Mouse (Mus musculus) CH12.LX (cell line): ENCODE data around the gene Zic4. TPM values are rescaled to one million over a fixed set of nuclear protein-coding genes. Genes with fewer than 3 reads are reported as not detected.

ENCODE experiments used
- DNase-seq: peaks from one replicate; pipeline ENCODE4 v3.0.0-alpha.2; 2013; ENCODE audit errors: extremely low read depth
- H3K27ac ChIP-seq: 2 replicates; pipeline ENCODE4 v1.5.1; 2012; ENCODE audit warnings: low read depth, mild to moderate bottlenecking, control low read depth, moderate library complexity; ENCODE audit not compliant: insufficient read depth
- H3K27me3 ChIP-seq: replicated peaks from 2 replicates; pipeline ENCODE3; 2012; ENCODE audit warnings: inconsistent platforms
- H3K36me3 ChIP-seq, 2 experiments: replicated peaks in 1 of 2; 2 replicates each; pipeline versions ENCODE3 to v1.6.1; 2012; ENCODE audit warnings: inconsistent platforms in 1 of 2, low read length in 1 of 2, mild to moderate bottlenecking in 1 of 2, mixed read lengths in 1 of 2, moderate library complexity in 1 of 2; ENCODE audit not compliant: control insufficient read depth in 1 of 2, insufficient read depth in 1 of 2
- H3K4me1 ChIP-seq, 2 experiments: 2 replicates each; pipeline ENCODE4 v1.6.1; 2012; ENCODE audit warnings: inconsistent platforms in 1 of 2, moderate library complexity in 1 of 2; ENCODE audit not compliant: insufficient read depth in 2 of 2, control insufficient read depth in 1 of 2
- H3K4me2 ChIP-seq: 2 replicates; pipeline ENCODE4 v1.6.1; 2012; ENCODE audit warnings: low read depth, mild to moderate bottlenecking, control low read depth; ENCODE audit not compliant: poor library complexity, insufficient read depth, severe bottlenecking
- H3K4me3 ChIP-seq, 3 experiments: fragments of 150-350 bp in 1 of 3; sonication (generic) in 1 of 3; replicated peaks in 1 of 3; 2 replicates each; pipeline versions ENCODE3 to v1.5.1; 2011 to 2012; ENCODE audit warnings: low read depth in 2 of 3, low read length in 2 of 3, mild to moderate bottlenecking in 2 of 3, moderate library complexity in 2 of 3, control low read depth in 1 of 3, improper control_type of control experiment in 1 of 3, inconsistent platforms in 1 of 3, mixed read lengths in 1 of 3; ENCODE audit not compliant: poor library complexity in 1 of 3
- H3K79me2 ChIP-seq: replicated peaks from 2 replicates; pipeline ENCODE4 v1.6.1; 2012; ENCODE audit warnings: mild to moderate bottlenecking, moderate library complexity; ENCODE audit not compliant: control insufficient read depth, poor library complexity, insufficient read depth, severe bottlenecking; ENCODE audit errors: extremely low read depth
- H3K9ac ChIP-seq: 2 replicates; pipeline ENCODE4 v1.6.1; 2012; ENCODE audit warnings: low read depth, mild to moderate bottlenecking, control low read depth, moderate library complexity; ENCODE audit not compliant: insufficient read depth
- H3K9me3 ChIP-seq: replicated peaks from 2 replicates; pipeline ENCODE3; 2012; ENCODE audit warnings: low read length, inconsistent platforms, mixed read lengths
- CHD1 ChIP-seq: IDR thresholded peaks from 2 replicates; pipeline ENCODE4 v1.6.1; 2012; ENCODE audit warnings: low read depth, low read length, improper control_type of control experiment, inconsistent platforms
- CTCF ChIP-seq, 2 experiments: IDR thresholded peaks in 1 of 2; conservative IDR thresholded peaks in 1 of 2; 2 replicates each; pipeline ENCODE4 v1.5.1; 2011 to 2012; ENCODE audit warnings: low read depth in 2 of 2, low read length in 2 of 2, improper control_type of control experiment in 1 of 2, inconsistent platforms in 1 of 2, mild to moderate bottlenecking in 1 of 2, moderate library complexity in 1 of 2
- E2F4 ChIP-seq: IDR thresholded peaks from 2 replicates; pipeline ENCODE4 v1.6.1; 2011; ENCODE audit warnings: low read depth, low read length, improper control_type of control experiment; ENCODE audit not compliant: insufficient replicate concordance
- GABPA ChIP-seq: IDR thresholded peaks from 2 replicates; pipeline ENCODE4 v1.6.1; 2012; ENCODE audit warnings: low read depth, low read length, improper control_type of control experiment, inconsistent platforms; ENCODE audit not compliant: insufficient replicate concordance
- HCFC1 ChIP-seq: IDR thresholded peaks from 2 replicates; pipeline ENCODE4 v1.6.1; 2012; ENCODE audit warnings: low read depth, mild to moderate bottlenecking, inconsistent platforms, low read length, improper control_type of control experiment
- IRF4 ChIP-seq: IDR thresholded peaks from 2 replicates; pipeline ENCODE4 v1.6.1; 2014; ENCODE audit warnings: low read depth, mild to moderate bottlenecking, inconsistent platforms, low read length, improper control_type of control experiment
- JUN ChIP-seq: IDR thresholded peaks from 2 replicates; pipeline ENCODE4 v1.6.1; 2011; ENCODE audit warnings: low read depth, mild to moderate bottlenecking, low read length, improper control_type of control experiment, moderate library complexity; ENCODE audit not compliant: insufficient read depth
- JUND ChIP-seq: conservative IDR thresholded peaks from 2 replicates; pipeline ENCODE4 v1.6.1; 2011; ENCODE audit warnings: low read depth, low read length, improper control_type of control experiment
- KAT2A ChIP-seq: IDR thresholded peaks from 2 replicates; pipeline ENCODE4 v1.6.1; 2012; ENCODE audit warnings: low read length, improper control_type of control experiment, inconsistent platforms; ENCODE audit not compliant: insufficient replicate concordance
- MAFK ChIP-seq: IDR thresholded peaks from 2 replicates; pipeline ENCODE4 v1.6.1; 2011; ENCODE audit warnings: low read length, improper control_type of control experiment; ENCODE audit not compliant: insufficient replicate concordance
- MAX ChIP-seq: IDR thresholded peaks from 2 replicates; pipeline ENCODE4 v1.6.1; 2011; ENCODE audit warnings: low read length, improper control_type of control experiment
- MEF2A ChIP-seq: IDR thresholded peaks from 2 replicates; pipeline ENCODE4 v1.6.1; 2014; ENCODE audit warnings: low read depth, mild to moderate bottlenecking, inconsistent platforms, low read length, improper control_type of control experiment, borderline replicate concordance
- MXI1 ChIP-seq: IDR thresholded peaks from 2 replicates; pipeline ENCODE4 v1.6.1; 2011; ENCODE audit warnings: mild to moderate bottlenecking, low read depth, low read length, improper control_type of control experiment
- MYC ChIP-seq: IDR thresholded peaks from 2 replicates; pipeline ENCODE4 v1.6.1; 2011; ENCODE audit warnings: low read depth, mild to moderate bottlenecking, improper control_type of control experiment, low read length
- NELFE ChIP-seq: IDR thresholded peaks from 2 replicates; pipeline ENCODE4 v1.6.1; 2011; ENCODE audit warnings: low read depth, low read length, improper control_type of control experiment
- PAX5 ChIP-seq: IDR thresholded peaks from 2 replicates; pipeline ENCODE4 v1.6.1; 2012; ENCODE audit warnings: low read length, inconsistent platforms, mixed read lengths
- POLR2A ChIP-seq: IDR thresholded peaks from 2 replicates; pipeline ENCODE4 v1.6.1; 2011; ENCODE audit warnings: low read depth, mild to moderate bottlenecking, improper control_type of control experiment, low read length
- POLR2AphosphoS2 ChIP-seq: IDR thresholded peaks from 2 replicates; pipeline ENCODE4 v1.6.1; 2011; ENCODE audit warnings: low read depth, low read length, improper control_type of control experiment
- RAD21 ChIP-seq: IDR thresholded peaks from 2 replicates; pipeline ENCODE4 v1.6.1; 2011; ENCODE audit warnings: low read depth, mild to moderate bottlenecking, low read length, improper control_type of control experiment, moderate library complexity
- RCOR1 ChIP-seq: conservative IDR thresholded peaks from 2 replicates; pipeline ENCODE4 v1.6.1; 2012; ENCODE audit warnings: low read depth, mild to moderate bottlenecking, inconsistent platforms, low read length, improper control_type of control experiment
- SMC3 ChIP-seq: IDR thresholded peaks from 2 replicates; pipeline ENCODE4 v1.6.1; 2011; ENCODE audit warnings: low read depth, low read length, improper control_type of control experiment
- TCF12 ChIP-seq: IDR thresholded peaks from 2 replicates; pipeline ENCODE4 v1.6.1; 2014; ENCODE audit warnings: low read depth, mild to moderate bottlenecking, inconsistent platforms, low read length, improper control_type of control experiment
- UBTF ChIP-seq: IDR thresholded peaks from 2 replicates; pipeline ENCODE4 v1.6.1; 2012; ENCODE audit warnings: low read depth, mild to moderate bottlenecking, inconsistent platforms, low read length, improper control_type of control experiment, moderate library complexity
- USF1 ChIP-seq: IDR thresholded peaks from 2 replicates; pipeline ENCODE4 v1.6.1; 2014; ENCODE audit warnings: low read depth, mild to moderate bottlenecking, inconsistent platforms, low read length, improper control_type of control experiment
- ZMIZ1 ChIP-seq: IDR thresholded peaks from 2 replicates; pipeline ENCODE4 v1.6.1; 2012; ENCODE audit warnings: low read depth, mild to moderate bottlenecking, inconsistent platforms, low read length, improper control_type of control experiment
- dilution Hi-C: fragments of 300-500 bp; cut with MboI; formaldehyde crosslinking; loops from 2 replicates; pipeline ENCODE4 v1.14.3; 2020; ENCODE audit warnings: low sequenced_read_pairs; ENCODE audit not compliant: extremely low pct_unique_long_range_greater_than_20kb, extremely low pct_ligation_motif_present
- in situ Hi-C: fragments of 300-500 bp; cut with MboI; formaldehyde crosslinking; loops from 3 replicates; pipeline ENCODE4 v1.14.3; 2019; ENCODE audit warnings: low sequenced_read_pairs, low pct_ligation_motif_present, low pct_unique_long_range_greater_than_20kb, mixed read lengths
- polyA plus RNA-seq: library from polyadenylated mRNA; unstranded; fragments of >175 nt; gene quantifications from 2 replicates; pipeline ENCODE4 v1.2.1, GENCODE M21; 2012; ENCODE audit warnings: low read depth; ENCODE audit not compliant: insufficient read length
- total RNA-seq, 2 experiments: library from RNA; depleted of rRNA; stranded (reverse); fragments of 300-350 nt in 1 of 2; fragments of >200 nt in 1 of 2; gene quantifications; 2 replicates each; pipeline ENCODE4 v1.2.3; 2012 to 2014

Gene Zic4
- total and polyA plus RNA-seq, 3 experiments: not detected

DNA sequence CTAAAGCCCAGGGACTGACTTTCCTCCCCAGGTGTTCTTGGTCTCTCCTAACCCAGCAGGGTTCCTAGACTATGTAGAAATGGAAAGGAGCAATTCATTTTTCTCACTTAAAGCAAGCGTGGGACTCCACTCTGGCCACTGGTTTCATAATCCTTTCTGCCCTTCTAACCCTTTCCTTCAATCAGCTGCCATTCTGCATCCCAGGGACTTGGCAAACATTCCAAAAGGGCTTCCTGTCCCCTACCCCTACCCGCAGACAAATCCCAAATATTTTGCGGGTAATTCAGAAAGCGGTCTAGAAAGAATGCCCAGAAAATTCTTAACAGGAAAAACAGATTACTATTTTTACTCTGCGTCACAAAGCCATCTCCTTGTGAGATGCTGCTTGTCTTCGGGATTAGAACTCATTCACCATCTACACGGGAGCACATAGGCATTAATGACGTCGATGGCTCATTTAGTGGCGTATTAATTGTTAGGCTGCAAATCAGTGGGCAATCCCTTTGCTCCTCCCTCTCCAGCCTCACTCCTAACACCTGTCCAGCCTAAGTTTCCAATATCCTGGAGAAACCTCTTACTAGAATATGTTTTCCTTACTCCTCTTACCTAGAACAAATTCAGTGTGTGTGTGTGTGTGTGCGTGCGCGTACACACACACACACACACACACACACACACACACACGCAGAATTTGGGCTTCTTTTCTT is 33.0 kb downstream of the Zic4 start:
- DNase-seq: no peak
- Histone ChIP-seq H3K27me3 (no peaks in the 10 kb centered on the region), H3K79me2 (no peaks in the 10 kb centered on the region), H3K4me1 (no peaks in the 10 kb centered on the region), H3K36me3 (no peaks in the 10 kb centered on the region), H3K9ac (no peak overlapping the region), H3K27ac (no peak overlapping the region), H3K4me2 (no peak overlapping the region), H3K9me3 (peaks cover 37% of the 10 kb centered on the region), H3K4me3 (no peak overlapping the region)
- TF ChIP-seq PAX5: no peak
- no peak for TF ChIP-seq SMC3
- TF ChIP-seq JUND: no peak
- no peak for TF ChIP-seq RCOR1
- in situ Hi-C loops: no loop called here
- dilution Hi-C loops: no loop called here

DNA sequence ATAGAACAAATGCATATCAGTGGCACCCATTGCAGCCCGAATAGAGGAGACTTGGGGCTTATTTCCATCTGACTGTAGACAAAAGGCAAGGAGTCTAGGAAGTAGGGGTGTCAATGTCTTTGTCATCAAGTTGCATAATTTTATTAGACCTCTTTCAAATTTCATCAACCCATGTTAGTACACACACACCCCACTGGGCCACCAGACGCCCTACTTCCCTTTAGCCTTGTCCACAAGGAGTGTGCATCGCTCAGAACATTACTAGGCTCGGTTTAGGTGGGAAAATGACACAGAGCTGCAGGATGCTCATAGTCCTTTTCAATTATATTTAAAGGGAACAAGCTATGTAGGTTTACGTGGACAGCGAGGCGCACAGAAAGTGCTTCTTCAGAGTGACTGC is 37.8 kb downstream of the Zic4 start:
- Histone ChIP-seq H3K4me1 (no peaks in the 10 kb centered on the region), H3K27me3 (no peaks in the 10 kb centered on the region), H3K79me2 (no peaks in the 10 kb centered on the region), H3K4me2 (no peak overlapping the region), H3K9ac (no peak overlapping the region), H3K27ac (no peak overlapping the region), H3K9me3 (peaks cover 38% of the 10 kb centered on the region), H3K4me3 (no peak overlapping the region), H3K36me3 (no peaks in the 10 kb centered on the region)
- no peak for DNase-seq
- no peak for TF ChIP-seq IRF4
- TF ChIP-seq CHD1: no peak
- TF ChIP-seq MEF2A: no peak
- TF ChIP-seq PAX5: no peak
- TF ChIP-seq UBTF: no peak
- no peak for TF ChIP-seq KAT2A
- no peak for TF ChIP-seq GABPA
- TF ChIP-seq MAFK: no peak
- no peak for TF ChIP-seq MAX
- in situ Hi-C loops: no loop called here
- dilution Hi-C loops: no loop called here

DNA sequence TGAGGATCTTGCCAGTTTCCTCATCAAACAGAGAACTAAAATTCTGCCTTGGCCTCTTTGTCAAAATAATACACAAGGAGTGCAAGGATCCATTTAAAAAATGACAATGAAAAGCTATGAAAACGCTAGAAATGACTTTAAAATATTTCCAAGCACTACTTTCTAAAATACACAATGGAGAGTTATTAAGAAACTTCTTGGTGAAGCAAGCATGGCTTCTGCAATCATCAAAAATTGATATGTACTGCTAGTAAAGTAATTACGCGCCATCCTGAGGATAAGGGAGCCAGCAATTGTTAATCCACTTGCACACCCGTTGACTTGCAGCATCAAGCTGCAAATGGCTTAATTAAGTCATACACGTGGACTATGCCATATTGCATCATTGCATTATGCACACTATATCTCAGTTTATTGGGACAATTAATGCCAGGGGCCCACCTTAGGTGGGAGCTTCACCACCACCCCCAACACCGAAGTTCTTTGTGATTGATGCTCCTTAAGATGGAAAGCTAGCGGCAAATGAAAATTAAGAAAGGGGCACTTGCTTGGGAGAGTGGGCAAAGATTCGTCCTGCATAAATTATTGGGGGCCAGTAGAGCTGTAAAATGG is 38.4 kb downstream of the Zic4 start:
- in situ Hi-C loops: no loop called here
- dilution Hi-C loops: no loop called here
- no peaks in the 10 kb centered on the region for H3K27me3 ChIP-seq
- TF ChIP-seq POLR2AphosphoS2 (no peak), POLR2A (no peak), JUND (no peak), MYC (no peak), IRF4 (no peak), RAD21 (no peak), MXI1 (no peak), CTCF (conservative IDR thresholded peaks at IDR 0.05 in 1 of 2, IDR thresholded peaks at IDR 0.05 in 1 of 2; ENCODE audit: low read depth in 2 of 2, low read length in 2 of 2) (no peak), NELFE (no peak), ZMIZ1 (no peak), TCF12 (no peak), JUN (no peak), RCOR1 (no peak), USF1 (no peak), HCFC1 (no peak), MEF2A (no peak), E2F4 (no peak)

More for the DNA sequence above, 38.4 kb downstream of the Zic4 start:
- Histone ChIP-seq H3K27ac (no peak overlapping the region), H3K9me3 (peaks cover 39% of the 10 kb centered on the region), H3K4me2 (no peak overlapping the region), H3K79me2 (no peaks in the 10 kb centered on the region), H3K9ac (no peak overlapping the region), H3K36me3 (no peaks in the 10 kb centered on the region), H3K4me1 (no peaks in the 10 kb centered on the region), H3K4me3 (no peak overlapping the region)
- no peak for DNase-seq
